Mouse (Mus musculus) embryonic fibroblast, embryonic 13.5 days (primary cell): ENCODE data around the gene Rnf227.

ENCODE experiments used
- CTCF ChIP-seq: IDR thresholded peaks from 2 replicates; pipeline ENCODE4 v1.5.1; 2011; ENCODE audit warnings: mild to moderate bottlenecking, control low read depth, low read length, moderate library complexity, borderline replicate concordance; ENCODE audit not compliant: insufficient read depth
- POLR2A ChIP-seq: IDR thresholded peaks from 2 replicates; pipeline ENCODE4 v1.6.1; 2011; ENCODE audit warnings: low read depth, mild to moderate bottlenecking, control low read depth, low read length, moderate library complexity

DNA sequence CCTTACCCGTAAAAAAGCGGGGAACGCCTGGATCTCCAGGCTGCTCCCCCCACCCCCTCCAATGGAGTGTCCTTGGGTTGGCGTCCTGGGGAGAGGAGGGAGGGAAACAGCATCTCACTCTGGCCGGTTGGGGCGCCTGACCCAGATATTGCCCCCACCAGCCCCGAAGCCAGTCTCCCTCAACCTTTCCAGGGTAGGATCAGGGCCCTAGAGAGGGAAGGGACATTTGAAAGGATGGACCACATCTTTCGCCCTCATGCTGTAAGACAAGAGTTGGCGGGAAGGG, 13.2 kb upstream of the Rnf227 start:
- TF ChIP-seq POLR2A = no peak
- TF ChIP-seq CTCF = no peak
